Mouse (Mus musculus) CH12.LX (cell line): ENCODE results near the gene Wdfy3. TPM values are rescaled to one million over a fixed set of nuclear protein-coding genes. Genes with fewer than 3 reads are reported as not detected.

Experiments
- DNase-seq: peaks from one replicate; pipeline ENCODE4 v3.0.0-alpha.2; 2013; ENCODE audit errors: extremely low read depth
- H3K27ac ChIP-seq: 2 replicates; pipeline ENCODE4 v1.5.1; 2012; ENCODE audit warnings: low read depth, mild to moderate bottlenecking, control low read depth, moderate library complexity; ENCODE audit not compliant: insufficient read depth
- H3K27me3 ChIP-seq: replicated peaks from 2 replicates; pipeline ENCODE3; 2012; ENCODE audit warnings: inconsistent platforms
- H3K36me3 ChIP-seq, 2 experiments: replicated peaks in 1 of 2; 2 replicates each; pipeline versions ENCODE3 to v1.6.1; 2012; ENCODE audit warnings: inconsistent platforms in 1 of 2, low read length in 1 of 2, mild to moderate bottlenecking in 1 of 2, mixed read lengths in 1 of 2, moderate library complexity in 1 of 2; ENCODE audit not compliant: control insufficient read depth in 1 of 2, insufficient read depth in 1 of 2
- H3K4me1 ChIP-seq, 2 experiments: 2 replicates each; pipeline ENCODE4 v1.6.1; 2012; ENCODE audit warnings: inconsistent platforms in 1 of 2, moderate library complexity in 1 of 2; ENCODE audit not compliant: insufficient read depth in 2 of 2, control insufficient read depth in 1 of 2
- H3K4me2 ChIP-seq: 2 replicates; pipeline ENCODE4 v1.6.1; 2012; ENCODE audit warnings: low read depth, mild to moderate bottlenecking, control low read depth; ENCODE audit not compliant: poor library complexity, insufficient read depth, severe bottlenecking
- H3K4me3 ChIP-seq, 3 experiments: fragments of 150-350 bp in 1 of 3; sonication (generic) in 1 of 3; replicated peaks in 1 of 3; 2 replicates each; pipeline versions ENCODE3 to v1.5.1; 2011 to 2012; ENCODE audit warnings: low read depth in 2 of 3, low read length in 2 of 3, mild to moderate bottlenecking in 2 of 3, moderate library complexity in 2 of 3, control low read depth in 1 of 3, improper control_type of control experiment in 1 of 3, inconsistent platforms in 1 of 3, mixed read lengths in 1 of 3; ENCODE audit not compliant: poor library complexity in 1 of 3
- H3K79me2 ChIP-seq: replicated peaks from 2 replicates; pipeline ENCODE4 v1.6.1; 2012; ENCODE audit warnings: mild to moderate bottlenecking, moderate library complexity; ENCODE audit not compliant: control insufficient read depth, poor library complexity, insufficient read depth, severe bottlenecking; ENCODE audit errors: extremely low read depth
- H3K9ac ChIP-seq: 2 replicates; pipeline ENCODE4 v1.6.1; 2012; ENCODE audit warnings: low read depth, mild to moderate bottlenecking, control low read depth, moderate library complexity; ENCODE audit not compliant: insufficient read depth
- H3K9me3 ChIP-seq: replicated peaks from 2 replicates; pipeline ENCODE3; 2012; ENCODE audit warnings: low read length, inconsistent platforms, mixed read lengths
- BHLHE40 ChIP-seq: IDR thresholded peaks from 2 replicates; pipeline ENCODE4 v1.6.1; 2011; ENCODE audit warnings: mild to moderate bottlenecking, low read depth, low read length, improper control_type of control experiment
- CHD1 ChIP-seq: IDR thresholded peaks from 2 replicates; pipeline ENCODE4 v1.6.1; 2012; ENCODE audit warnings: low read depth, low read length, improper control_type of control experiment, inconsistent platforms
- CTCF ChIP-seq, 2 experiments: IDR thresholded peaks in 1 of 2; conservative IDR thresholded peaks in 1 of 2; 2 replicates each; pipeline ENCODE4 v1.5.1; 2011 to 2012; ENCODE audit warnings: low read depth in 2 of 2, low read length in 2 of 2, improper control_type of control experiment in 1 of 2, inconsistent platforms in 1 of 2, mild to moderate bottlenecking in 1 of 2, moderate library complexity in 1 of 2
- E2F4 ChIP-seq: IDR thresholded peaks from 2 replicates; pipeline ENCODE4 v1.6.1; 2011; ENCODE audit warnings: low read depth, low read length, improper control_type of control experiment; ENCODE audit not compliant: insufficient replicate concordance
- EP300 ChIP-seq: IDR thresholded peaks from 2 replicates; pipeline ENCODE4 v1.6.1; 2011; ENCODE audit warnings: low read length, improper control_type of control experiment
- ETS1 ChIP-seq: conservative IDR thresholded peaks from 2 replicates; pipeline ENCODE4 v1.6.1; 2012; ENCODE audit warnings: low read depth, mild to moderate bottlenecking, inconsistent platforms, low read length, improper control_type of control experiment, moderate library complexity
- GABPA ChIP-seq: IDR thresholded peaks from 2 replicates; pipeline ENCODE4 v1.6.1; 2012; ENCODE audit warnings: low read depth, low read length, improper control_type of control experiment, inconsistent platforms; ENCODE audit not compliant: insufficient replicate concordance
- HCFC1 ChIP-seq: IDR thresholded peaks from 2 replicates; pipeline ENCODE4 v1.6.1; 2012; ENCODE audit warnings: low read depth, mild to moderate bottlenecking, inconsistent platforms, low read length, improper control_type of control experiment
- IRF4 ChIP-seq: IDR thresholded peaks from 2 replicates; pipeline ENCODE4 v1.6.1; 2014; ENCODE audit warnings: low read depth, mild to moderate bottlenecking, inconsistent platforms, low read length, improper control_type of control experiment
- JUN ChIP-seq: IDR thresholded peaks from 2 replicates; pipeline ENCODE4 v1.6.1; 2011; ENCODE audit warnings: low read depth, mild to moderate bottlenecking, low read length, improper control_type of control experiment, moderate library complexity; ENCODE audit not compliant: insufficient read depth
- JUND ChIP-seq: conservative IDR thresholded peaks from 2 replicates; pipeline ENCODE4 v1.6.1; 2011; ENCODE audit warnings: low read depth, low read length, improper control_type of control experiment
- MAX ChIP-seq: IDR thresholded peaks from 2 replicates; pipeline ENCODE4 v1.6.1; 2011; ENCODE audit warnings: low read length, improper control_type of control experiment
- MEF2A ChIP-seq: IDR thresholded peaks from 2 replicates; pipeline ENCODE4 v1.6.1; 2014; ENCODE audit warnings: low read depth, mild to moderate bottlenecking, inconsistent platforms, low read length, improper control_type of control experiment, borderline replicate concordance
- MXI1 ChIP-seq: IDR thresholded peaks from 2 replicates; pipeline ENCODE4 v1.6.1; 2011; ENCODE audit warnings: mild to moderate bottlenecking, low read depth, low read length, improper control_type of control experiment
- MYC ChIP-seq: IDR thresholded peaks from 2 replicates; pipeline ENCODE4 v1.6.1; 2011; ENCODE audit warnings: low read depth, mild to moderate bottlenecking, improper control_type of control experiment, low read length
- NRF1 ChIP-seq: IDR thresholded peaks from 2 replicates; pipeline ENCODE4 v1.6.1; 2014; ENCODE audit warnings: low read depth, mild to moderate bottlenecking, inconsistent platforms, low read length, improper control_type of control experiment, moderate library complexity
- PAX5 ChIP-seq: IDR thresholded peaks from 2 replicates; pipeline ENCODE4 v1.6.1; 2012; ENCODE audit warnings: low read length, inconsistent platforms, mixed read lengths
- POLR2A ChIP-seq: IDR thresholded peaks from 2 replicates; pipeline ENCODE4 v1.6.1; 2011; ENCODE audit warnings: low read depth, mild to moderate bottlenecking, improper control_type of control experiment, low read length
- POLR2AphosphoS2 ChIP-seq: IDR thresholded peaks from 2 replicates; pipeline ENCODE4 v1.6.1; 2011; ENCODE audit warnings: low read depth, low read length, improper control_type of control experiment
- RAD21 ChIP-seq: IDR thresholded peaks from 2 replicates; pipeline ENCODE4 v1.6.1; 2011; ENCODE audit warnings: low read depth, mild to moderate bottlenecking, low read length, improper control_type of control experiment, moderate library complexity
- TCF12 ChIP-seq: IDR thresholded peaks from 2 replicates; pipeline ENCODE4 v1.6.1; 2014; ENCODE audit warnings: low read depth, mild to moderate bottlenecking, inconsistent platforms, low read length, improper control_type of control experiment
- UBTF ChIP-seq: IDR thresholded peaks from 2 replicates; pipeline ENCODE4 v1.6.1; 2012; ENCODE audit warnings: low read depth, mild to moderate bottlenecking, inconsistent platforms, low read length, improper control_type of control experiment, moderate library complexity
- USF1 ChIP-seq: IDR thresholded peaks from 2 replicates; pipeline ENCODE4 v1.6.1; 2014; ENCODE audit warnings: low read depth, mild to moderate bottlenecking, inconsistent platforms, low read length, improper control_type of control experiment
- USF2 ChIP-seq: conservative IDR thresholded peaks from 2 replicates; pipeline ENCODE4 v1.6.1; 2011; ENCODE audit warnings: low read depth, low read length, improper control_type of control experiment
- ZMIZ1 ChIP-seq: IDR thresholded peaks from 2 replicates; pipeline ENCODE4 v1.6.1; 2012; ENCODE audit warnings: low read depth, mild to moderate bottlenecking, inconsistent platforms, low read length, improper control_type of control experiment
- dilution Hi-C: fragments of 300-500 bp; cut with MboI; formaldehyde crosslinking; loops from 2 replicates; pipeline ENCODE4 v1.14.3; 2020; ENCODE audit warnings: low sequenced_read_pairs; ENCODE audit not compliant: extremely low pct_unique_long_range_greater_than_20kb, extremely low pct_ligation_motif_present
- in situ Hi-C: fragments of 300-500 bp; cut with MboI; formaldehyde crosslinking; loops from 3 replicates; pipeline ENCODE4 v1.14.3; 2019; ENCODE audit warnings: low sequenced_read_pairs, low pct_ligation_motif_present, low pct_unique_long_range_greater_than_20kb, mixed read lengths
- polyA plus RNA-seq: library from polyadenylated mRNA; unstranded; fragments of >175 nt; gene quantifications from 2 replicates; pipeline ENCODE4 v1.2.1, GENCODE M21; 2012; ENCODE audit warnings: low read depth; ENCODE audit not compliant: insufficient read length
- total RNA-seq, 2 experiments: library from RNA; depleted of rRNA; stranded (reverse); fragments of 300-350 nt in 1 of 2; fragments of >200 nt in 1 of 2; gene quantifications; 2 replicates each; pipeline ENCODE4 v1.2.3; 2012 to 2014

The Wdfy3 gene
- total and polyA plus RNA-seq, 3 experiments, result not detected

DNA sequence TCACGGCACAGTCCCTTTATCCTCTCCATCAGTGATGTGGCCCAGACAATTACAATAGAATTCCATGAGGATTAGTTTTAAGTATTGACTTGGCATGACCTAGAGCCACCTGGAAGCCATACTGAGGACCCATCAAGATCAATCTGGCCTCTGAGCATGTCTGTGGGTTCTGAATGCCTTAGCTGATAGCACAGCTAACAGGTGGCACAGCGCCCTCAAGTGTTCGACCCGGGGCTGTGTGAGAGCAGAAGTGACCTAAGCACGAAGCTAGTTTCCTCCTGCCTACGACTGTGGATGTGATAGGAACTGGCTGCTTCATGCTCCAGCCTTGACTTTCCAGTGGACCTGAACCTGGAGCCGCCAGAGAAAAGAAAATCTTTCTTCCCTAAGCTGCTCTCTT is 215.1 kb downstream of the Wdfy3 start:
- Histone ChIP-seq H3K4me1 (no peaks in the 10 kb centered on the region), H3K27ac (no peak overlapping the region), H3K4me3 (no peak overlapping the region), H3K4me2 (no peak overlapping the region), H3K9me3 (peaks cover 86% of the 10 kb centered on the region), H3K9ac (no peak overlapping the region), H3K79me2 (no peaks in the 10 kb centered on the region), H3K36me3 (no peaks in the 10 kb centered on the region), H3K27me3 (no peaks in the 10 kb centered on the region)
- in situ Hi-C loops (no loop called here), dilution Hi-C loops (no loop called here)
- no peak for TF ChIP-seq GABPA
- no peak for TF ChIP-seq JUN
- no peak for TF ChIP-seq PAX5
- no peak for TF ChIP-seq MYC
- TF ChIP-seq POLR2A, result no peak
- TF ChIP-seq MXI1, result no peak
- no peak for TF ChIP-seq RAD21
- TF ChIP-seq CTCF (conservative IDR thresholded peaks at IDR 0.05 in 1 of 2, IDR thresholded peaks at IDR 0.05 in 1 of 2; ENCODE audit: low read depth in 2 of 2, low read length in 2 of 2), result no peak
- TF ChIP-seq NRF1, result no peak
- TF ChIP-seq POLR2AphosphoS2, result no peak
- TF ChIP-seq MAX, result no peak
- TF ChIP-seq ZMIZ1, result no peak
- no peak for DNase-seq

DNA sequence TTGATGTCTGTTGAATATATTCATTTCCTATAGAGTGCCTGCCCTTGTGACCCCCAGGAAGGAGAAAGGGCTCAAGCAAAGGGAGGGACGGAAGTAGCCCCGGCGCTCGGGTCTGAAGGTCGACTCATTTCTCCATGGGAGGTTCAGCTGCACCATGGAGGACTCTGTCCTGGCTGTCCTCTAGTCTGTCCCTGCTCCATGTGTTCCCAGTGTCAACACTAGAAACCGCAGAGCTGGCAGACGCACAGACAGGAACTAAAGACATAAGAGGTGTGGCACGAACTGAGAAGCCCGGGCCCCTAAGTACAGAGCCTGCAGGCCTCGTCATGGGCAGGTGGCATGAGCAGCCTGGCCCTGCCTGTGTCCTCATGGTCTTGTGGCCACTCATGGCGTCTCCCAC is 215.6 kb downstream of the Wdfy3 start:
- dilution Hi-C loops, result no loop called here
- no peak overlapping the region for H3K4me3 ChIP-seq

More for the DNA sequence above, 215.6 kb downstream of the Wdfy3 start:
- Histone ChIP-seq H3K79me2 (no peaks in the 10 kb centered on the region), H3K27me3 (no peaks in the 10 kb centered on the region), H3K27ac (no peak overlapping the region), H3K9me3 (peaks cover 86% of the 10 kb centered on the region), H3K4me2 (no peak overlapping the region), H3K9ac (no peak overlapping the region), H3K36me3 (no peaks in the 10 kb centered on the region), H3K4me1 (no peaks in the 10 kb centered on the region)
- no peak for DNase-seq
- TF ChIP-seq MEF2A, result no peak
- TF ChIP-seq CTCF (conservative IDR thresholded peaks at IDR 0.05 in 1 of 2, IDR thresholded peaks at IDR 0.05 in 1 of 2; ENCODE audit: low read depth in 2 of 2, low read length in 2 of 2), result no peak
- no peak for TF ChIP-seq RAD21
- TF ChIP-seq JUN, result no peak
- no peak for TF ChIP-seq MAX
- no peak for TF ChIP-seq GABPA
- TF ChIP-seq TCF12, result no peak
- TF ChIP-seq MYC, result no peak
- TF ChIP-seq EP300, result no peak
- no peak for TF ChIP-seq JUND
- no peak for TF ChIP-seq ETS1
- TF ChIP-seq IRF4, result no peak
- TF ChIP-seq UBTF, result no peak
- TF ChIP-seq BHLHE40, result no peak
- TF ChIP-seq HCFC1, result no peak
- TF ChIP-seq E2F4, result no peak
- TF ChIP-seq USF2, result no peak
- no peak for TF ChIP-seq CHD1
- TF ChIP-seq USF1, result no peak
- no peak for TF ChIP-seq POLR2AphosphoS2
- in situ Hi-C loops, result no loop called here
